Mouse (Mus musculus): ENCODE measurements around the gene Cpeb4. TPM values are rescaled to one million over a fixed set of nuclear protein-coding genes. Genes with fewer than 3 reads are reported as not detected.

Gene Cpeb4
- polyA plus RNA-seq, 1 experiment, result 4.2 TPM

- no peaks in the 10 kb centered on the region for H3K79me2 ChIP-seq (ENCODE audit: control insufficient read depth, insufficient read depth)
- H3K4me2 ChIP-seq (ENCODE audit: low read depth), result no peak overlapping the region
- H3ac ChIP-seq (ENCODE audit: control insufficient read depth, insufficient read length), result no peak overlapping the region
- H3K27me3 ChIP-seq (ENCODE audit: control insufficient read depth, insufficient read depth, insufficient read length), result no peaks in the 10 kb centered on the region
- no peaks in the 10 kb centered on the region for H3K36me3 ChIP-seq (ENCODE audit: control insufficient read depth, insufficient read depth)
- H3K4me3 ChIP-seq, result no peak overlapping the region
- TF ChIP-seq E2F4 (IDR thresholded peaks at IDR 0.05; ENCODE audit: insufficient read depth), result no peak
- TF ChIP-seq MYOD1 (IDR thresholded peaks at IDR 0.05; ENCODE audit: control insufficient read depth in 1 of 3, insufficient read length in 2 of 3, low read depth in 2 of 3), result no peak
These were observed 112.8 kb downstream of the Cpeb4 start for GRCm38 (mm10) chr11:31984786-31985185.

Other genes with a start within 250 kb of the Cpeb4 start
- 115 TPM for gene Bod1, start 200.3 kb upstream of the Cpeb4 start, polyA plus RNA-seq (2012; fragmentation: generic; extraction: Trizol)
- not detected for gene 4930524B15Rik, start 93.4 kb downstream of the Cpeb4 start, polyA plus RNA-seq (2012; fragmentation: generic; extraction: Trizol)
- 0.18 TPM for gene Nsg2, start 128.3 kb downstream of the Cpeb4 start, polyA plus RNA-seq (2012; fragmentation: generic; extraction: Trizol)

Measured in myocyte (in vitro differentiated cells).